Mouse (Mus musculus) heart, embryonic 15.5 days (tissue): ENCODE measurements around the gene Col20a1. TPM values are rescaled to one million over a fixed set of nuclear protein-coding genes. Genes with fewer than 3 reads are reported as not detected.
A peak's percentile ranks its signal among the peaks of the same experiment; 100 is the strongest.

Experiments
- ATAC-seq: fragments of 200-750 bp; cut with Nextera tagmentation; replicated peaks from 2 replicates; pipeline ENCODE4 v1.8.0; 2017; ENCODE audit warnings: low read depth, moderate TSS enrichment; ENCODE audit not compliant: insufficient number of reproducible peaks, insufficient read depth, low FRiP score
- H3K27ac ChIP-seq: fragments of 300-500 bp; sonication (generic); 2 replicates; pipeline ENCODE4 v1.5.1; 2015; ENCODE audit warnings: mild to moderate bottlenecking, inconsistent platforms
- H3K27me3 ChIP-seq: fragments of 300-500 bp; sonication (generic); 2 replicates; pipeline ENCODE4 v1.6.1; 2015; ENCODE audit warnings: inconsistent platforms
- H3K36me3 ChIP-seq: fragments of 300-500 bp; sonication (generic); 2 replicates; pipeline ENCODE4 v1.6.1; 2015; ENCODE audit warnings: mild to moderate bottlenecking, inconsistent platforms
- H3K4me1 ChIP-seq: fragments of 300-500 bp; sonication (generic); replicated peaks from 2 replicates; pipeline ENCODE4 v1.6.1; 2015; ENCODE audit warnings: inconsistent platforms
- H3K4me2 ChIP-seq: fragments of 300-500 bp; sonication (generic); 2 replicates; pipeline ENCODE4 v1.6.1; 2015; ENCODE audit warnings: inconsistent platforms, mild to moderate bottlenecking, moderate library complexity
- H3K4me3 ChIP-seq: fragments of 300-500 bp; sonication (generic); 2 replicates; pipeline ENCODE4 v1.5.1; 2015; ENCODE audit warnings: mild to moderate bottlenecking, inconsistent platforms
- H3K9ac ChIP-seq: fragments of 300-500 bp; sonication (generic); 2 replicates; pipeline ENCODE4 v1.6.1; 2015; ENCODE audit warnings: mild to moderate bottlenecking, inconsistent platforms
- H3K9me3 ChIP-seq: fragments of 300-500 bp; sonication (generic); replicated peaks from 2 replicates; pipeline ENCODE4 v1.6.1; 2016; ENCODE audit warnings: inconsistent platforms
- WGBS: fragments of 180-500 bp; shearing (Covaris S2); methylation state at CpG from one replicate; pipeline ENCODE4 v1.1.7; 2015; ENCODE audit warnings: mixed read lengths; 5-methylcytosine and 5-hydroxymethylcytosine counted together
- polyA plus RNA-seq: library from polyadenylated mRNA; unstranded; fragments of >200 nt; fragmentation: Nextera tagmentation; extraction: Ambion mirVana; gene quantifications from 2 replicates; pipeline ENCODE4 v1.2.1, GENCODE M21; 2015

The Col20a1 gene
- polyA plus RNA-seq = 0.04 and 0.43 TPM in 2 replicates

- peaks cover 10% of the 10 kb centered on the region for H3K4me1 ChIP-seq
- no peak within 1 kb of the TSS for H3K4me2 ChIP-seq
- 62% methylated on average over 2 of the region's 2 CpGs for WGBS
- H3K4me3 ChIP-seq = no peak within 1 kb of the TSS
- H3K27me3 ChIP-seq = no peaks in the 10 kb centered on the region
- H3K36me3 ChIP-seq = peaks cover 15% of the 10 kb centered on the region
- H3K27ac ChIP-seq = no peak within 1 kb of the TSS
- H3K9ac ChIP-seq = no peak within 1 kb of the TSS
- no peak for ATAC-seq
- H3K9me3 ChIP-seq = no peaks in the 10 kb centered on the region
Observed at GRCm38 (mm10) chr2:180986449-180986848, at the start of gene Col20a1. Gene Col20a1, plus strand, starts transcription at chr2:180986535.

- H3K36me3 ChIP-seq = no peaks in the 10 kb centered on the region
Observed at GRCm38 (mm10) chr2:180940187-180940586, 46.1 kb upstream of the Col20a1 start.

DNA sequence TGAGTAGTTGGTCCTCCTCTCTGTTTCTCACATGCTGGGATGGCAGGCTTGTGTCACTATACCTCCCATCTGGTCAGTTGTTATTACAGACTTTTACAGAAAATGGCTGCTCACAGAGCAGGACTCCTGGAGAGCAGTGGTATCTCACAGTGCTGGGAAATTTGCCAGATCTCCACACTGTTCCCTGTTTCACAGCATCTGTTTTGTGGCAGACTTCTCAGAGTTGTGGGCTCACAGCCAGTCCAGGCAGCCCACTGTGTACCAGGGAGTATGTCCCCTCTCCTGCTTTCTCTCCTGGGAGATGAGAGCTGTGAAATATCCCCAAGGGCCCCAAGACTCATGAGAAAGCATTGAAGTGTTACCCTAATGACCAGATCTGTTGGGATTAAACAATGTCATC, 44.5 kb upstream of the Col20a1 start:
- Histone ChIP-seq H3K4me3 (no peak overlapping the region), H3K9me3 (no peaks in the 10 kb centered on the region), H3K27ac (peak overlapping the region; percentile 52; the same call in 1 of the 2 replicates), H3K36me3 (no peaks in the 10 kb centered on the region), H3K9ac (no peak overlapping the region), H3K4me1 (peaks cover 15% of the 10 kb centered on the region), H3K4me2 (no peak overlapping the region), H3K27me3 (no peaks in the 10 kb centered on the region)
- ATAC-seq = 0 out of 2 replicates have a peak, but pooled peaks have one; percentile 45

More at GRCm38 (mm10) chr2:180940187-180940586, 46.1 kb upstream of the Col20a1 start:
- Histone ChIP-seq H3K4me3 (no peak overlapping the region), H3K4me2 (no peak overlapping the region), H3K9ac (no peak overlapping the region), H3K9me3 (no peaks in the 10 kb centered on the region), H3K4me1 (peaks cover 15% of the 10 kb centered on the region), H3K27me3 (no peaks in the 10 kb centered on the region), H3K27ac (no peak overlapping the region)
- no peak for ATAC-seq

DNA sequence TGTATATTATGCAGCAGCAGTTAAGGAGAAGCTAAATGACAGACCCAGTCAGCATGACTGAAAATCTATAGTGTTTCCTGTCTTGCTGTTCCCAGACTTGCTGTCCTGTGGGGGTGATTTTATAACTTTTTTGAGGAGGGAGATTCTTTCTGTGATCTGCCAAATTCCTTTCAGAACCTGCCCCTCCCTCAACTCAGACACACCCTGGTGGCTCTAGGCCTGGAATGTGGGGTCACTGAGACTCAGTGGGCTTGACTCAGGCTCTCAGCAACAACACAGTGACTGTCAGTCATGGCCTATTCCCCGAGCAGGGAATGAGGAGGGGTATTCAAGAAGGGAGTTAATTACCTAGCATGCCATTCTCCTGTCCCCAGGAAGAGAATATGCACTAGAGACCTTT, 36.4 kb upstream of the Col20a1 start:
- Histone ChIP-seq H3K4me1 (peaks cover 27% of the 10 kb centered on the region), H3K27ac (no peak overlapping the region), H3K9ac (no peak overlapping the region), H3K4me3 (no peak overlapping the region), H3K4me2 (no peak overlapping the region), H3K36me3 (no peaks in the 10 kb centered on the region), H3K9me3 (no peaks in the 10 kb centered on the region), H3K27me3 (peaks cover 20% of the 10 kb centered on the region; the same call in 1 of the 2 replicates)
- no peak for ATAC-seq
- 23% methylated on average over 1 of the region's 1 CpGs for WGBS

DNA sequence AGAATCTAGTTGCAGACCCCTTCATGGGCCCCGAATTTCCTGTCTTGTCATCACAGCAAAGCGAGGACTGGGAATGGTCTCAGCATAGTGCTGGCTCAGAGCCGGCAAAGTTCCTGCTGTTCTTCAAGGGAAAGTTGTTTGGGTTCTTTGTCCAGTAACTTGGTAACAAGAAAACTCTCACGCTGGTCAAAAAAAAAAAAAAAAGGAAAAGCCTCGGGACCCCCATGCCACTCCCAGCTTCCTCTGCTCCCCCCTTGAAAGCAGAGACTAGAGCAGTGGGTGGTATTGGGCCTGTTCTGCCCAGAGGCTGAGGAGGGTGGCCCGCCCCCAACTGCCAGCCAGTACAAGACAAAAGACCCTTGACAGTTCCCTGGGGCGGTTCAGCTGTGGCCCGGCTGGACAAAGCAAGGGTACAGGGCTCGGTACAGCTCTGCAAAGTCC, 33.6 kb upstream of the Col20a1 start:
- Histone ChIP-seq H3K4me2 (peak overlapping the region; percentile 91), H3K27me3 (peaks cover 33% of the 10 kb centered on the region), H3K4me1 (peaks cover 31% of the 10 kb centered on the region), H3K36me3 (no peaks in the 10 kb centered on the region), H3K27ac (peak overlapping the region; percentile 70), H3K9ac (no peak overlapping the region), H3K9me3 (no peaks in the 10 kb centered on the region), H3K4me3 (peak overlapping the region; percentile 62)
- WGBS = 24% methylated on average over 9 of the region's 9 CpGs
- no peak; the same call in 1 of the 2 replicates for ATAC-seq

GRCm38 (mm10) chr2:180953638-180954037, 32.7 kb upstream of the Col20a1 start:
- Histone ChIP-seq H3K27me3 (peaks cover 33% of the 10 kb centered on the region), H3K4me2 (peak overlapping the region; percentile 91), H3K4me1 (peaks cover 31% of the 10 kb centered on the region), H3K9ac (peak overlapping the region; percentile 53), H3K4me3 (peak overlapping the region; percentile 62), H3K9me3 (no peaks in the 10 kb centered on the region), H3K27ac (peak overlapping the region; percentile 70), H3K36me3 (no peaks in the 10 kb centered on the region)
- 30% methylated on average over 2 of the region's 2 CpGs for WGBS
- ATAC-seq = no peak

DNA sequence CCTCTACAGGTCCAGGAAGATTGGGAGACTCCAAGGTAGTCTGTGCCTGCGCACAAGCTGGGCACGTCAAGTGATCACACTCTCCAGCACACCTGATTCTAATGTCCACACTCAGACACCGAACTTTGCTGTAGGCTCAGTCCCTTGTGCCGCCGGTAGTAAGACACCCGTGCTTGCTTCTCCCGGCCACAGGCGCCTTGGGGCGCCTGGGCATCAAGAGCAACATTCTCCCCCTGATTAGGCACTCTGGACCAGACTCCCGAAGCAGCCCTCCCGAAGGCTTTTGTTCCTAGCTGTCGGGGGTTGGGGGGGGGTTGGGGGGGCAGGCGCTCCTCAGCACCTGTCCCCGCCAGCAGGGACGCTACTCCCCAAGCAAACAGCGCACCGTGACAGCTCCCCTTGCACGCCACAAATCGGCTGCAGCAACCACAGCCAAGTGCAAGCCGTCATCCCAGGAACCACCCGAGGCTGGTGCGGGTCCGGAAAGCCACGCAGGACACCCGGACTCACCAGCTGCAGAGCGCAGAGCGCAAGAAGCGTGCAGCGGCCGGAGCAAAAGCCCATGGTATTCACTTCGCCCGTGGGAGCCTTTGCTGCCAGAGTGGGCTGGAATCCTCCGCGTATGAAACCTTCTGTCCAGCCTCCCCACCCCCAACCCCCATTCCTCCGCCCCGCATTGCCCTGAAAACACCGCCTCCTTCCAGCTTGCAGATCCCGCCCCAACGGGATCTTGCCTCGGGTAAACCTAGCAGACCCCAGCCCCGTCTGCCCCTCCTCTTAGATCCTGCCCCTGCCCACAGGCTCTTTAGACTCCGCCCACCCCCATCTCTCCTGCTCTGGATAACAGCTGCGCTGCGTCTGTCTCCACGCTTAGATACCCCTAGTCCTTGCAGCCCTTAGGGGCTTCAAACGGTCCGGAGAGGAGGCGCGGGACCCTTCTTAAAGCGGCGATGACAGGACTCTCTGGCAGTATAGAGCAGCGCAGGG, 32.0 kb upstream of the Col20a1 start, which contains the start of gene Nkain4:
Gene Nkain4, minus strand, starts transcription at position 639 of the 987 bp plus-strand sequence.
- Histone ChIP-seq H3K9ac (peak within 1 kb of the TSS; percentile 53), H3K9me3 (no peaks in the 10 kb centered on the region), H3K27me3 (peaks cover 33% of the 10 kb centered on the region), H3K4me1 (peaks cover 31% of the 10 kb centered on the region), H3K36me3 (no peaks in the 10 kb centered on the region), H3K27ac (peak within 1 kb of the TSS; percentile 70), H3K4me2 (peak within 1 kb of the TSS; percentile 91), H3K4me3 (peak within 1 kb of the TSS; percentile 62)
- 1% methylated on average over 52 of the region's 52 CpGs for WGBS
- peak; percentile 85 for ATAC-seq

DNA sequence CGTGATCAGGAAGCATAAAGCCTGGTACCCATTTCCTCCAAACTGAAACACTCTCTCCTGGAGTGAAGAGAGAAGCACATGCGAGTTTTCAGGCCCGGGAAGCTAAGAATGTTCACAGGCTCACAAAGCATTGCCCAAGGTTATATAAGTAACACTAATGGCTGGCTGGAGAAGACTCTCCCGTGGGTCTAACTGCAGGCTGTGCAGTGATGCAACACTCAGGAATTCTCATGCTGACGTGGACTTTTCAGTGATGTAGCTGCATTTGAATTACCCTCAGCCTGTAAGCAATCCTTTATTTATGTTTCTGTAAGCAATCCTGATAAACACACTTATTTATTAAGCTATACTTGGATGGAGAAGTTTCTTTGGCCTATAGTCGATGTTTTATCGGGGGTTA, 26.7 kb upstream of the Col20a1 start:
- no peak overlapping the region for H3K9ac ChIP-seq
- no peak overlapping the region for H3K27ac ChIP-seq
- WGBS = 72% methylated on average over 7 of the region's 7 CpGs
- H3K4me1 ChIP-seq = peaks cover 28% of the 10 kb centered on the region
- no peak for ATAC-seq
- H3K36me3 ChIP-seq = no peaks in the 10 kb centered on the region
- no peak overlapping the region for H3K4me2 ChIP-seq
- H3K27me3 ChIP-seq = peaks cover 18% of the 10 kb centered on the region
- no peak overlapping the region for H3K4me3 ChIP-seq
- H3K9me3 ChIP-seq = no peaks in the 10 kb centered on the region

GRCm38 (mm10) chr2:180960187-180960586, 26.1 kb upstream of the Col20a1 start:
- Histone ChIP-seq H3K36me3 (no peaks in the 10 kb centered on the region), H3K4me1 (peaks cover 25% of the 10 kb centered on the region), H3K9ac (no peak overlapping the region), H3K4me3 (no peak overlapping the region), H3K9me3 (no peaks in the 10 kb centered on the region), H3K4me2 (no peak overlapping the region), H3K27me3 (peaks cover 18% of the 10 kb centered on the region), H3K27ac (no peak overlapping the region)
- WGBS = 60% methylated on average over 3 of the region's 3 CpGs
- ATAC-seq = no peak

- H3K4me2 ChIP-seq = no peak overlapping the region
- WGBS = 50% methylated on average over 2 of the region's 2 CpGs
- H3K27ac ChIP-seq = peak overlapping the region; percentile 69
Observed at GRCm38 (mm10) chr2:180962616-180963308, 23.6 kb upstream of the Col20a1 start.

DNA sequence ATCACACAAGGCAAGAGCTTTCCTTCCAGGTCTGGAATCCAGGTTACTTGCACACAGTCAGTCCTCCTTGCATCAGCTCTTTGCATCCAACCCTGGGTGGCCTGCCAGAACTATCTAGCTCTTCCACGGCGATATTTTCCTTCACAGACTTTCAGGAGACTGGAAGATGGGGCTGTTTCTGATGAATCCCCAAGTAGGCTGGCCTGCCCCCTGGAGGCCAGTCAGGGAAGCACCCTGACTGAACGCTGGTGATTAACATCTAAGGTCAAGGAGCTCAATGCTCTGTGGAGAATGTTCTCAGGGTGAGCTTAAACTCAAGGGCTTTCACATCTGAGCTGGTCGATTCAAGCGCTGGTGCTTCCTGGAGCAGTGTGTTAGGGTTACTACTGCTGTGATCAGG, 22.4 kb upstream of the Col20a1 start:
- Histone ChIP-seq H3K9ac (no peak overlapping the region), H3K27me3 (0 out of 2 replicates have a peak, but pooled peaks cover 6% of the 10 kb centered on the region), H3K9me3 (no peaks in the 10 kb centered on the region), H3K4me1 (peaks cover 40% of the 10 kb centered on the region), H3K4me2 (no peak overlapping the region), H3K36me3 (no peaks in the 10 kb centered on the region), H3K27ac (peak overlapping the region; percentile 69), H3K4me3 (no peak overlapping the region)
- no peak for ATAC-seq
- WGBS = 5% methylated on average over 5 of the region's 5 CpGs

More at GRCm38 (mm10) chr2:180962616-180963308, 23.6 kb upstream of the Col20a1 start:
- Histone ChIP-seq H3K4me3 (no peak overlapping the region), H3K27me3 (0 out of 2 replicates have a peak, but pooled peaks cover 6% of the 10 kb centered on the region), H3K9ac (no peak overlapping the region), H3K36me3 (no peaks in the 10 kb centered on the region), H3K9me3 (no peaks in the 10 kb centered on the region), H3K4me1 (peaks cover 30% of the 10 kb centered on the region)
- ATAC-seq = peak; percentile 44; the same call in 1 of the 2 replicates
